In the genomic region with DNA sequence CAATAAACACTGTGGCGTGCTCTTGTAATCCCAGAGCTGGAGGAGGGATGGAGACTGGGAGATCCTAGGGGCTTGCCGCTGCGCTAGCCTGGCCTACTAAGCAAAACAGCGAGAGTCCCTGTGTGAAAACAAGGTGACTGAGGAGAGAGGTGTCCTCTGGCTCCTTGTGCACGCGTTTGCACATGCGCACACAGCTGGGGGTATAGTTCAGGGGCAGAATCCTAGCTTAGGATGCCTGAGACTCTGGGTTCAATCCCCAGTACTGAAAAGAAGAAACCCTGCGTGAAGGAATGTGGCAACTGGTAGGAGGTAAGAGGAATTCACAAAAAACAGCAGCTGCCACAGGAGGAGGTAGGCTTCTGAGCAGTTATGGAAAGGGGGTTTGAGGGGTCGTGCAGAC, we compare ENCODE assay signal across 41 mouse cellular contexts. TPM values are rescaled to one million over a fixed set of nuclear protein-coding genes. Genes with fewer than 3 reads are reported as not detected.
"Had no signal": no experiment of that assay in that cellular context is flagged by ENCODE, and none has a peak within 500 bp of the region (broad histone marks: within the 10 kb centered on the region; RNA-seq: fewer than 3 reads in every experiment).

No protein-coding gene starts in this region.

- ATAC-seq: liver, embryonic 12.5 days; liver, postnatal 0 days; lung, postnatal 0 days; midbrain, embryonic 13.5 days; midbrain, embryonic 15.5 days; midbrain, embryonic 16.5 days had no signal

- H3K36me3 ChIP-seq: limb, embryonic 13.5 days; limb, embryonic 15.5 days; liver, embryonic 12.5 days; liver, embryonic 13.5 days; liver, embryonic 15.5 days; lung, embryonic 15.5 days; midbrain, embryonic 10.5 days; midbrain, embryonic 12.5 days; midbrain, embryonic 13.5 days; midbrain, embryonic 15.5 days; neural tube, embryonic 12.5 days; neural tube, embryonic 13.5 days had no signal

- DNase-seq: left cerebral cortex, postnatal 4 days; liver; liver, embryonic 13.5 days; liver, postnatal 0 days; lung, adult 18-20 months; lung, adult 2 months; lung, embryonic 14.5 days; lung, postnatal 10 days; lung, postnatal 14 days; lung, postnatal 36 days; lung, postnatal 4 days; midbrain, embryonic 14.5 days had no signal

- H3K27ac ChIP-seq: limb, embryonic 13.5 days; limb, embryonic 15.5 days; liver, embryonic 12.5 days; liver, embryonic 13.5 days; liver, embryonic 14.5 days; liver, embryonic 15.5 days; lung, embryonic 15.5 days; macrophage; midbrain, embryonic 10.5 days; midbrain, embryonic 12.5 days; midbrain, embryonic 13.5 days; midbrain, embryonic 15.5 days; neural tube, embryonic 12.5 days; neural tube, embryonic 13.5 days had no signal

- H3K9ac ChIP-seq: limb, embryonic 13.5 days; limb, embryonic 15.5 days; liver, embryonic 12.5 days; liver, embryonic 13.5 days; liver, embryonic 14.5 days; liver, embryonic 15.5 days; liver, postnatal 0 days; lung, embryonic 14.5 days; lung, embryonic 15.5 days; midbrain, embryonic 12.5 days; midbrain, embryonic 13.5 days; midbrain, embryonic 15.5 days; neural tube, embryonic 12.5 days; neural tube, embryonic 13.5 days had no signal

- H3K4me3 ChIP-seq: limb, embryonic 13.5 days; limb, embryonic 15.5 days; liver, embryonic 12.5 days; liver, embryonic 13.5 days; liver, embryonic 15.5 days; lung, embryonic 15.5 days; megakaryocyte, embryonic 14.5 days; midbrain, embryonic 10.5 days; midbrain, embryonic 12.5 days; midbrain, embryonic 13.5 days; midbrain, embryonic 15.5 days; myocyte; neural tube, embryonic 12.5 days; neural tube, embryonic 13.5 days had no signal

- H3K4me2 ChIP-seq: limb, embryonic 13.5 days; limb, embryonic 15.5 days; liver, embryonic 11.5 days; liver, embryonic 12.5 days; liver, embryonic 13.5 days; liver, embryonic 15.5 days; lung, embryonic 14.5 days; lung, embryonic 15.5 days; midbrain, embryonic 11.5 days; midbrain, embryonic 12.5 days; midbrain, embryonic 13.5 days; midbrain, embryonic 15.5 days; neural tube, embryonic 12.5 days; neural tube, embryonic 13.5 days had no signal

- H3K27me3 ChIP-seq: limb, embryonic 13.5 days; limb, embryonic 15.5 days; midbrain, embryonic 15.5 days; neural tube, embryonic 12.5 days had no signal

- H3K9me3 ChIP-seq: limb, embryonic 13.5 days; limb, embryonic 15.5 days; liver, embryonic 12.5 days; liver, embryonic 13.5 days; liver, embryonic 15.5 days; lung, embryonic 15.5 days; megakaryocyte, embryonic 14.5 days; midbrain, embryonic 10.5 days; midbrain, embryonic 12.5 days; midbrain, embryonic 13.5 days; midbrain, embryonic 15.5 days; neural tube, embryonic 12.5 days; neural tube, embryonic 13.5 days had no signal

- H3K4me1 ChIP-seq: liver, embryonic 12.5 days; liver, embryonic 13.5 days; liver, embryonic 15.5 days; lung, embryonic 15.5 days; megakaryocyte, embryonic 14.5 days had no signal

RNA-seq across cellular contexts. Expression of a gene that starts 16.2 kb away (rescaled TPM):
- total RNA-seq: left cerebral cortex, postnatal 10 days; left cerebral cortex, postnatal 14 days; left cerebral cortex, postnatal 4 days; liver, adult 2 months; megakaryocyte progenitor cell, adult 5-6 weeks; megakaryocyte, adult 5-6 weeks; megakaryocyte-erythroid progenitor cell, adult 5-6 weeks; monocyte, adult 5-6 weeks had no signal
- polyA plus RNA-seq: limb, embryonic 11.5 days; liver, adult 2 months; liver, embryonic 11.5 days; liver, embryonic 12.5 days; liver, embryonic 13.5 days; liver, embryonic 14.5 days; liver, embryonic 15.5 days; macrophage; midbrain, embryonic 10.5 days; midbrain, embryonic 11.5 days; midbrain, embryonic 12.5 days; midbrain, embryonic 14.5 days; midbrain, embryonic 16.5 days; midbrain, postnatal 0 days; myocyte; neural tube, embryonic 11.5 days; neural tube, embryonic 12.5 days; neural tube, embryonic 13.5 days had no signal
